Mouse (Mus musculus) ES-Bruce4 (cell line): Measurements from ENCODE around the gene Cobll1.

Source experiments
- CTCF ChIP-seq: IDR thresholded peaks from one replicate; pipeline ENCODE4 v1.8.1; 2011; ENCODE audit warnings: low read depth, low read length
- EP300 ChIP-seq: IDR thresholded peaks from 2 replicates; pipeline ENCODE4 v1.6.1; 2011; ENCODE audit warnings: low read depth, low read length; ENCODE audit not compliant: insufficient read depth
- POLR2A ChIP-seq: IDR thresholded peaks from one replicate; pipeline ENCODE4 v1.8.1; 2011; ENCODE audit warnings: low read length; ENCODE audit not compliant: insufficient read depth

DNA sequence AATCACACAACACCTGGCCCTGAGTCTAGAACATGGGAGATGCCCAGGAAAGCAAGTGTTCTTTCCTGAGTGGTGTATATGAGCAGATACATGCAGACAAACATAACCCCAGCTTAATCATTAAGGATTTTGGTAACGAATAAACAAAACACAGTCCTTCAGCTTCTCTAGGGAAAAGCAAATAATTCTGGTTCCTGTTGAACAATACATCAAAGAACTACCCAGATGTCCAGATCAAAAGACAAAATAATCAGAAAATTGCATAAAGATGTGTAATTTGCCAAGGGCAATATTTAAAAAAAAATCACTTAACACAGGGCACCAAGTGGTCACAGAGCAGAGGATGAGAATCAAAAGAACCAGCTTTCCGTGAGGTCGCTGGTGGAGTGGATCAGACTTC lies 115.5 kb downstream of the Cobll1 start:
- TF ChIP-seq POLR2A (no peak), EP300 (no peak), CTCF (no peak)
